Mouse (Mus musculus) liver, adult 2 months (tissue): ENCODE data around the gene Ppp3ca.

ENCODE experiments used
- CTCF ChIP-seq: fragments of 200-500 bp; IDR thresholded peaks from 2 replicates; pipeline ENCODE4 v1.5.1; 2011; ENCODE audit warnings: low read depth, low read length, control low read depth
- POLR2A ChIP-seq: fragments of 200-500 bp; IDR thresholded peaks from 2 replicates; pipeline ENCODE4 v1.6.1; 2011; ENCODE audit warnings: low read length, control low read depth; ENCODE audit not compliant: insufficient read depth; ENCODE audit errors: extremely low read depth

- TF ChIP-seq POLR2A, result no peak
- TF ChIP-seq CTCF, result no peak
These were observed 32.9 kb downstream of the Ppp3ca start for GRCm38 (mm10) chr3:136702861-136703260.
